Mouse (Mus musculus) midbrain, embryonic 16.5 days (tissue): Measurements from ENCODE around the gene Cyb561. TPM values are rescaled to one million over a fixed set of nuclear protein-coding genes. Genes with fewer than 3 reads are reported as not detected.

Experiments used
- ATAC-seq: fragments of 200-750 bp; cut with Nextera tagmentation; 2 replicates; pipeline ENCODE4 v1.8.0; 2017; ENCODE audit warnings: moderate TSS enrichment
- H3K27ac ChIP-seq: fragments of 300-500 bp; sonication (generic); 2 replicates; pipeline ENCODE4 v1.5.1; 2014; ENCODE audit warnings: mild to moderate bottlenecking, low read length, mixed read lengths
- H3K27me3 ChIP-seq: fragments of 300-500 bp; sonication (generic); 2 replicates; pipeline ENCODE4 v1.6.1; 2014; ENCODE audit warnings: low read depth, low read length, mixed read lengths; ENCODE audit not compliant: control insufficient read depth, insufficient read depth
- H3K36me3 ChIP-seq: fragments of 300-500 bp; sonication (generic); 2 replicates; pipeline ENCODE4 v1.6.1; 2014; ENCODE audit warnings: mild to moderate bottlenecking, low read length, moderate library complexity, mixed read lengths; ENCODE audit not compliant: control insufficient read depth, insufficient read depth
- H3K4me1 ChIP-seq: fragments of 300-500 bp; sonication (generic); 2 replicates; pipeline ENCODE4 v1.6.1; 2014; ENCODE audit warnings: mild to moderate bottlenecking, low read length, mixed read lengths; ENCODE audit not compliant: control insufficient read depth, insufficient read depth
- H3K4me2 ChIP-seq: fragments of 300-500 bp; sonication (generic); 2 replicates; pipeline ENCODE4 v1.6.1; 2014; ENCODE audit warnings: mild to moderate bottlenecking, low read length, mixed read lengths
- H3K4me3 ChIP-seq: fragments of 300-500 bp; sonication (generic); 2 replicates; pipeline ENCODE4 v1.5.1; 2014; ENCODE audit warnings: low read depth, mild to moderate bottlenecking, low read length, moderate library complexity, mixed read lengths
- H3K9ac ChIP-seq: fragments of 300-500 bp; sonication (generic); 2 replicates; pipeline ENCODE4 v1.6.1; 2014; ENCODE audit warnings: low read depth, low read length, mixed read lengths
- H3K9me3 ChIP-seq: fragments of 300-500 bp; sonication (generic); replicated peaks from 2 replicates; pipeline ENCODE4 v1.6.1; 2014; ENCODE audit warnings: mild to moderate bottlenecking, low read length, mixed read lengths; ENCODE audit not compliant: control insufficient read depth, poor library complexity, severe bottlenecking
- WGBS: fragments of 180-500 bp; shearing (Covaris S2); extraction: QIAGEN DNeasy Blood & Tissue Kit; methylation state at CpG from one replicate; pipeline ENCODE4 v1.1.7; 2014; 5-methylcytosine and 5-hydroxymethylcytosine counted together
- polyA plus RNA-seq: library from polyadenylated mRNA; unstranded; fragments of >200 nt; fragmentation: Nextera tagmentation; extraction: Ambion mirVana; gene quantifications from 2 replicates; pipeline ENCODE4 v1.2.1, GENCODE M21; 2015

Gene Cyb561
- polyA plus RNA-seq, 1 experiment from 2014 or later = 87.0 TPM

- no peak overlapping the region for H3K4me3 ChIP-seq
- no peak overlapping the region for H3K27ac ChIP-seq
- no peak overlapping the region for H3K4me2 ChIP-seq
- no peaks in the 10 kb centered on the region for H3K9me3 ChIP-seq
- WGBS = 89% methylated on average over 5 of the region's 5 CpGs
- H3K27me3 ChIP-seq = no peaks in the 10 kb centered on the region
- H3K4me1 ChIP-seq = no peaks in the 10 kb centered on the region
- no peak overlapping the region for H3K9ac ChIP-seq
- ATAC-seq = no peak
- peaks cover 32% of the 10 kb centered on the region for H3K36me3 ChIP-seq
These were observed 31.9 kb downstream of the Cyb561 start for GRCm38 (mm10) chr11:105921275-105921674.

- H3K36me3 ChIP-seq = peaks cover 35% of the 10 kb centered on the region
- no peak overlapping the region for H3K27ac ChIP-seq
- H3K9ac ChIP-seq = no peak overlapping the region
- 94% methylated on average over 2 of the region's 2 CpGs for WGBS
- ATAC-seq = no peak
- H3K4me3 ChIP-seq = no peak overlapping the region
- H3K4me2 ChIP-seq = no peak overlapping the region
- H3K9me3 ChIP-seq = no peaks in the 10 kb centered on the region
- no peaks in the 10 kb centered on the region for H3K4me1 ChIP-seq
- no peaks in the 10 kb centered on the region for H3K27me3 ChIP-seq
These were observed 32.3 kb downstream of the Cyb561 start for GRCm38 (mm10) chr11:105920836-105921235.

DNA sequence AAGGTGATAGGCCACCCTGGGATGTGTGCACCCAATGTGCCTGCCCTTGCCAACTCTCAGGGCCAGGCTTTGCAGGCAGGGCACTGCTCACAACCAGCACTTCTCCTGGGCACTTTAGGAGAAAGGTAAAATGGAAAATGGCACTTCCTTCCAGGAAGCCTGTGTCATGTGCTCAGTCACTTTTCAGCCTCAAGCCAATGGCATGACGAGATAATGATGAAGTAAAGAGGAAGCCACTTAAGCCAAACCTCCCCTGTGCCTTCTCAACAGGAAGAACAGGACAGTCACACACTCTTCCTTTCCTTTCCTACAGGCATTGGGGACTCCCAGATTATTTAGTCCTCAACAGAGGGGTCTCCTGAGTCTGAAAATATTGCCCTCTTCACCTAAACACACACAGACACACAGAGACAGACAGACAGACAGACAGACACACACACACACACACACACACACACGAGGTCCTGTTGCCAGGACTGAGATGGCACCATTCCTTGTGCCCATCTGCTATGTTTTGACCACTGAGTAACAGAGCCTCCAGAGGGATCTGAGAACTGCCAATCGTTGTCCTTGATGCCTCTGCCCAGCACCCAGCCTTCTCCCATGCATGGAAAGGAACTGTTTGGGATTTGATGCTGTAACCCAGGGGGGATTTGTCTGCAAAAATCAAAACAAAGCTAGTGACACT, 32.9 kb downstream of the Cyb561 start:
- peaks cover 35% of the 10 kb centered on the region for H3K36me3 ChIP-seq
- no peak for ATAC-seq
- WGBS = 90% methylated on average over 3 of the region's 3 CpGs
- H3K4me2 ChIP-seq = no peak overlapping the region
- H3K9ac ChIP-seq = no peak overlapping the region
- no peak overlapping the region for H3K27ac ChIP-seq
- H3K9me3 ChIP-seq = no peaks in the 10 kb centered on the region
- H3K4me1 ChIP-seq = no peaks in the 10 kb centered on the region
- no peak overlapping the region for H3K4me3 ChIP-seq
- no peaks in the 10 kb centered on the region for H3K27me3 ChIP-seq

DNA sequence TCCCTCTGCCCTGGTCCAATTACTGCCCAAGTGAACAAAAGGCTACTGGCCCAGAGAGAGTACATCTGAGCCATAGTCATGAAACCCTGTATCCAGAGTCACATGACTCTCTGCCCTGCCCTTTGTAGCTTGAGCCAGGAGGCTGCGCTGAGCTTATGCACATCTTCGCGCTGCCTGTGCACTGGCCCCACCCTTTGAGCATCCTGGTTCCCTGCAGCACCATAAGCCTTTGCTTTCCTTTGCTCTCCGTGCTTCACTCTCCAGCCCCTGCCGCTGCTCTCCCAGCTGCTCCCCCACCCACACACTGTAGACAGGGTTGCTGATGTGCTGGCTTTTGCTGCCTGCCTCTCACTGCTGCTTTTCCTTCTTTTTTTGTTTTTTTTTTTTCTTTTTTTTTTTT, 39.6 kb downstream of the Cyb561 start:
- H3K4me3 ChIP-seq = no peak overlapping the region
- no peak overlapping the region for H3K4me2 ChIP-seq
- no peaks in the 10 kb centered on the region for H3K27me3 ChIP-seq
- H3K36me3 ChIP-seq = peaks cover 25% of the 10 kb centered on the region
- H3K4me1 ChIP-seq = no peaks in the 10 kb centered on the region
- no peaks in the 10 kb centered on the region for H3K9me3 ChIP-seq
- no peak overlapping the region for H3K27ac ChIP-seq
- no peak for ATAC-seq
- 42% methylated on average over 5 of the region's 5 CpGs for WGBS
- no peak overlapping the region for H3K9ac ChIP-seq

DNA sequence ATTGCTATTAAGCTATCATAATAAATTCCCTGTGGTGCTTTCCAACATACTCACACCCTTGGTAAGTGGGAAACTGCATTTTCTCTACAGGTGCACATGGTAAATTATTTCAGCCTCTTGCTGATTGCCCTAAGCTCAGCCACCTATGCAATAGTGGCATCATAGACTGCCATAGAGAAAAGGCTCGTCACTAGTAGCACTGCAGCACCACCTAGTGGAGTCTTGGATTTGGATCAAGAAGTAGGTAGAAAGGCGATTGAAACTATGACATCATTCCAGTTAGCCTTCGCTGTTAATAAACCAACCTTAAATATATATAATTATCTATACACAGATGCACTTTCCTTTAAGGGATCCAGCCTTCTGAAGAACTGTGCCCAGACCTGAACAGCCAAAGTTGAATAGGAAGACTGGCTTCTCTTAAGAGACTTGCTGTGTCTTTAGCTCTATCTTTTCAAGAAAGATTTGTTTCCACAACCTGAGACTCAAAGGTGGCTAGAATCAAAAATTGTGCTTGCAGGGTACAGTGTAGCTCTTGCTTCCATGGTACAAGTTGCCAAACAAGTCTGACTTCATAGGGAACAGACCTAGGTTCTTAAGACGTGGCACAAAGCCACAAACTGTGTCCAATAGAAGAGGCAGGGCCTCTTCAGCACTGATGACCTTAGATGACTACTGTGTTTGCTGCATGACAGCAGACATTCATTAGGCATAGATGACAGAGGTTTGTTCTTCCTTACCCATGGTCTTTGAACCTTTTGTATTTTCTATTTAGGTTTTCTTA, 41.4 kb downstream of the Cyb561 start:
- H3K9ac ChIP-seq = no peak overlapping the region
- H3K4me3 ChIP-seq = no peak overlapping the region
- H3K9me3 ChIP-seq = no peaks in the 10 kb centered on the region
- ATAC-seq = peak; percentile 67; the same call in 1 of the 2 replicates
- no peak overlapping the region for H3K27ac ChIP-seq
- H3K36me3 ChIP-seq = peaks cover 17% of the 10 kb centered on the region
- H3K4me1 ChIP-seq = no peaks in the 10 kb centered on the region
- H3K4me2 ChIP-seq = no peak overlapping the region
- no peaks in the 10 kb centered on the region for H3K27me3 ChIP-seq
- WGBS = 33% methylated on average over 4 of the region's 4 CpGs

DNA sequence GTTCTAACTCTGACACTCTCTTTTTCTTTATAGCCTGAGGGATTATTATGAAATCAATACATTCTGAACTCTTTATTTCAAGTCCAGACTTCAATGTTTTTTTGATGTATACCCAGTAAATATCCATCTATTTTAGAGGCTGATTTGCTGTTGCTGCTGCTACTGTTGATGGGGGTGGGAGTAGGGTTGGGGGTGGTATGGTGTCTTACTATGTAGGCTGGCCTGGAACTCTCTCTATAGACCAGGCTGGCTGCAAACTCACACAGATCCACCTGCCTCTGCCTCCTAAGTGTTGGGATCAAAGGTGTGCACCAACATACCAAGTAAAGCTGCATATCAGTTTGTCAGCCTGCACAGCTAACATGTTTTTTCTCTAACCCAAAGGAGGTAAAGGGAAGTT, 42.0 kb downstream of the Cyb561 start:
- Histone ChIP-seq H3K27me3 (no peaks in the 10 kb centered on the region), H3K27ac (no peak overlapping the region), H3K4me2 (no peak overlapping the region), H3K9me3 (no peaks in the 10 kb centered on the region), H3K4me1 (no peaks in the 10 kb centered on the region), H3K36me3 (peaks cover 16% of the 10 kb centered on the region), H3K4me3 (no peak overlapping the region), H3K9ac (no peak overlapping the region)
- no peak for ATAC-seq

- Histone ChIP-seq H3K4me1 (no peaks in the 10 kb centered on the region), H3K9ac (no peak overlapping the region), H3K36me3 (peaks cover 11% of the 10 kb centered on the region), H3K27me3 (no peaks in the 10 kb centered on the region), H3K9me3 (no peaks in the 10 kb centered on the region), H3K4me3 (no peak overlapping the region), H3K27ac (no peak overlapping the region), H3K4me2 (no peak overlapping the region)
- ATAC-seq = no peak
- 66% methylated on average over 2 of the region's 2 CpGs for WGBS
These were observed 43.5 kb downstream of the Cyb561 start for GRCm38 (mm10) chr11:105909617-105910016.

GRCm38 (mm10) chr11:105908926-105909325, 44.2 kb downstream of the Cyb561 start:
- no peak overlapping the region for H3K4me3 ChIP-seq
- H3K9me3 ChIP-seq = no peaks in the 10 kb centered on the region
- H3K27ac ChIP-seq = no peak overlapping the region
- WGBS = 84% methylated on average over 8 of the region's 8 CpGs
- ATAC-seq = no peak
- H3K27me3 ChIP-seq = no peaks in the 10 kb centered on the region
- no peak overlapping the region for H3K9ac ChIP-seq
- H3K4me1 ChIP-seq = no peaks in the 10 kb centered on the region
- H3K4me2 ChIP-seq = no peak overlapping the region
- H3K36me3 ChIP-seq = peaks cover 9% of the 10 kb centered on the region

DNA sequence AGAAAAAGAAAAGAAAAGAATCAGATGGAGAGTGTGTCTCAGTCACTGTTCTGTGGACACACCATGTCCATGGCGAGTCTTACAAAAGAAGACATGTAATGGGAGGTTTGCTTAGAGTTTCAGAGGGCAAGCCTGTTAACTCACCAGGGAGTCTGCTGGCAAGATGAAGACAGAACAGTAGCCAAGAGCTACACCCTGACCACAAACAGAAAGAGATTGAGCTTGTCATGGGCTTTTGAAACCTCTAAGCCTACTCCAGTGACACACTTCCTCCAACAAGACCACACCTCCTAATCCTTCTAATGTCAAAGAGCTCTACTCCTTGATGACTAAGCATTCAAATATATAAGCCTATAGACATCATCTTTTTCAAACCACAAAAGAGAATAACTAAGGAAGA, 45.8 kb downstream of the Cyb561 start:
- Histone ChIP-seq H3K36me3 (peaks cover 4% of the 10 kb centered on the region; the same call in 1 of the 2 replicates), H3K4me2 (no peak overlapping the region), H3K9me3 (no peaks in the 10 kb centered on the region), H3K27me3 (no peaks in the 10 kb centered on the region), H3K27ac (no peak overlapping the region), H3K4me3 (no peak overlapping the region), H3K9ac (no peak overlapping the region), H3K4me1 (no peaks in the 10 kb centered on the region)
- WGBS = 81% methylated on average over 1 of the region's 1 CpGs
- no peak for ATAC-seq
